Comparison of ENCODE assay signal across 14 mouse cellular contexts in genomic region chr13:98518341-98518740, GRCm38 (mm10). TPM values are rescaled to one million over a fixed set of nuclear protein-coding genes. Genes with fewer than 3 reads are reported as not detected.
DNase-seq lines count a peak whose midpoint lies in the region; ATAC-seq and TF ChIP-seq lines count a peak whose summit lies in the region.
"Had no signal": no experiment of that assay in that cellular context is flagged by ENCODE, and none has a peak within 500 bp of the region (broad histone marks: within the 10 kb centered on the region; RNA-seq: fewer than 3 reads in every experiment).

No protein-coding gene starts in this region.

- no peaks in the 10 kb centered on the region for H3K4me1 ChIP-seq in heart, postnatal 0 days (ENCODE audit: control insufficient read depth, insufficient read depth)
- H3K4me1 ChIP-seq in midbrain, embryonic 11.5 days (ENCODE audit: control insufficient read depth, insufficient read depth, low read length) = no peaks in the 10 kb centered on the region
- no peaks in the 10 kb centered on the region for H3K4me1 ChIP-seq in midbrain, postnatal 0 days (ENCODE audit: insufficient read depth, low read length)
- peaks cover 25% of the 10 kb centered on the region for H3K4me1 ChIP-seq in limb, embryonic 10.5 days
- H3K4me1 ChIP-seq in stomach, postnatal 0 days (replicated peaks; ENCODE audit: control insufficient read depth, insufficient read depth) = no peaks in the 10 kb centered on the region

- peaks cover 6% of the 10 kb centered on the region; the same call in 1 of the 2 replicates for H3K9me3 ChIP-seq in heart, postnatal 0 days (replicated peaks; ENCODE audit: control insufficient read depth, low read length)
- no peaks in the 10 kb centered on the region; the same call in 1 of the 2 replicates for H3K9me3 ChIP-seq in midbrain, embryonic 11.5 days (ENCODE audit: control insufficient read depth, low read length)
- H3K9me3 ChIP-seq in midbrain, postnatal 0 days (ENCODE audit: low read length) = no peaks in the 10 kb centered on the region
- no peaks in the 10 kb centered on the region for H3K9me3 ChIP-seq in limb, embryonic 10.5 days (replicated peaks)
- H3K9me3 ChIP-seq in stomach, postnatal 0 days (ENCODE audit: control insufficient read depth, low read length) = peaks cover 5% of the 10 kb centered on the region; the same call in 1 of the 2 replicates

- H3K27me3 ChIP-seq in heart, postnatal 0 days (ENCODE audit: control insufficient read depth, insufficient read depth, low read length) = peaks cover 3% of the 10 kb centered on the region; the same call in 1 of the 2 replicates
- no peaks in the 10 kb centered on the region; the same call in none of the 2 replicates for H3K27me3 ChIP-seq in midbrain, embryonic 11.5 days (ENCODE audit: control insufficient read depth, insufficient read depth, low read length)
- no peaks in the 10 kb centered on the region for H3K27me3 ChIP-seq in midbrain, postnatal 0 days (ENCODE audit: insufficient read depth, low read length)
- peaks cover 26% of the 10 kb centered on the region; the same call in 1 of the 2 replicates for H3K27me3 ChIP-seq in limb, embryonic 10.5 days (ENCODE audit: low read depth, poor library complexity, severe bottlenecking)
- no peaks in the 10 kb centered on the region for H3K27me3 ChIP-seq in stomach, postnatal 0 days (ENCODE audit: control insufficient read depth, insufficient read depth, low read length)

- peak overlapping the region; percentile 2; the same call in 1 of the 2 replicates for H3K4me3 ChIP-seq in heart, postnatal 0 days (ENCODE audit: low read depth, low read length)
- H3K4me3 ChIP-seq in midbrain, embryonic 11.5 days (ENCODE audit: low read depth, low read length) = no peak overlapping the region
- H3K4me3 ChIP-seq in midbrain, postnatal 0 days (ENCODE audit: low read depth, low read length) = no peak overlapping the region
- H3K4me3 ChIP-seq in limb, embryonic 10.5 days = peak overlapping the region; percentile 10; the same call in 1 of the 2 replicates
- no peak overlapping the region for H3K4me3 ChIP-seq in stomach, postnatal 0 days (ENCODE audit: low read depth, low read length)
- H3K4me3 ChIP-seq: erythroblast, embryonic 14.5 days; midbrain, embryonic 13.5 days had no signal

- no peak for TF ChIP-seq CTCF in heart, postnatal 0 days (IDR thresholded peaks at IDR 0.05; ENCODE audit: low read depth)
- no peak for TF ChIP-seq CTCF in midbrain, postnatal 0 days (IDR thresholded peaks at IDR 0.05)
- TF ChIP-seq CTCF in stomach, postnatal 0 days (IDR thresholded peaks at IDR 0.05; ENCODE audit: low read depth) = no peak

- no peak for ATAC-seq in heart, postnatal 0 days (ENCODE audit: insufficient read depth, low read depth)
- no peak for ATAC-seq in midbrain, embryonic 11.5 days (ENCODE audit: low FRiP score)
- ATAC-seq in midbrain, postnatal 0 days (ENCODE audit: low FRiP score) = no peak
- 0 out of 2 replicates have a peak, but pooled peaks have one; percentile 47 for ATAC-seq in stomach, postnatal 0 days (ENCODE audit: low FRiP score, low TSS enrichment)
- ATAC-seq: activated CD4-positive, CD25-positive, alpha-beta regulatory T cell, adult 4 months; midbrain, embryonic 13.5 days had no signal

- H3K4me2 ChIP-seq in heart, postnatal 0 days (ENCODE audit: low read depth, low read length) = no peak overlapping the region
- H3K4me2 ChIP-seq in midbrain, embryonic 11.5 days = no peak overlapping the region
- no peak overlapping the region for H3K4me2 ChIP-seq in midbrain, postnatal 0 days (ENCODE audit: low read depth, low read length, poor library complexity, severe bottlenecking)
- H3K4me2 ChIP-seq in stomach, postnatal 0 days (replicated peaks; ENCODE audit: low read depth) = no peak overlapping the region
- H3K4me2 ChIP-seq: midbrain, embryonic 13.5 days had no signal

- H3K9ac ChIP-seq in heart, postnatal 0 days (replicated peaks; ENCODE audit: low read depth, low read length) = no peak overlapping the region
- no peak overlapping the region for H3K9ac ChIP-seq in midbrain, embryonic 11.5 days (ENCODE audit: low read length)
- H3K9ac ChIP-seq in midbrain, postnatal 0 days (replicated peaks; ENCODE audit: low read length, poor library complexity, severe bottlenecking) = no peak overlapping the region
- H3K9ac ChIP-seq in stomach, postnatal 0 days (ENCODE audit: low read length) = no peak overlapping the region
- H3K9ac ChIP-seq: liver, embryonic 14.5 days; midbrain, embryonic 13.5 days had no signal

- TF ChIP-seq EP300 in heart, postnatal 0 days (IDR thresholded peaks at IDR 0.05; ENCODE audit: low read depth) = no peak
- no peak for TF ChIP-seq EP300 in stomach, postnatal 0 days (optimal IDR thresholded peaks at IDR 0.05)

- no peak for DNase-seq in heart, postnatal 0 days (ENCODE audit: low spot score)
- no peak for DNase-seq in heart, postnatal 25 days (ENCODE audit: low spot score)
- peak; percentile 81 for DNase-seq in midbrain, embryonic 11.5 days (ENCODE audit: low spot score, missing footprints)
- no peak for DNase-seq in midbrain, postnatal 0 days (ENCODE audit: low spot score)
- DNase-seq in limb, embryonic 10.5 days (ENCODE audit: low spot score) = no peak
- no peak for DNase-seq in stomach, postnatal 0 days (ENCODE audit: low spot score)
- DNase-seq in c-Kit-positive CD71-positive TER-119-positive erythroid progenitor cells, embryonic 14.5 days (ENCODE audit: low spot score) = no peak
- DNase-seq in adrenal gland, postnatal 36 days = no peak
- DNase-seq: cerebellum, adult 11 months had no signal

- 27% methylated on average over 11 of the region's 11 CpGs for WGBS in heart, postnatal 0 days
- 35% methylated on average over 11 of the region's 11 CpGs for WGBS in midbrain, embryonic 11.5 days
- 44% methylated on average over 11 of the region's 11 CpGs for WGBS in midbrain, postnatal 0 days
- WGBS in limb, embryonic 10.5 days = 12% methylated on average over 11 of the region's 11 CpGs
- 33% methylated on average over 11 of the region's 11 CpGs for WGBS in stomach, postnatal 0 days

- intact Hi-C loops in heart, postnatal 25 days (cut with DNase I) = no loop called here

- H3K36me3 ChIP-seq in heart, postnatal 0 days (replicated peaks; ENCODE audit: control insufficient read depth, insufficient read depth, low read length) = no peaks in the 10 kb centered on the region
- H3K36me3 ChIP-seq in midbrain, embryonic 11.5 days (ENCODE audit: control insufficient read depth, insufficient read depth, low read length) = no peaks in the 10 kb centered on the region
- no peaks in the 10 kb centered on the region for H3K36me3 ChIP-seq in midbrain, postnatal 0 days (ENCODE audit: insufficient read depth, low read length)
- no peaks in the 10 kb centered on the region for H3K36me3 ChIP-seq in limb, embryonic 10.5 days
- H3K36me3 ChIP-seq in stomach, postnatal 0 days (ENCODE audit: control insufficient read depth, insufficient read depth, low read length) = no peaks in the 10 kb centered on the region
- H3K36me3 ChIP-seq: midbrain, embryonic 13.5 days had no signal

- no peak overlapping the region for H3K27ac ChIP-seq in heart, postnatal 0 days (ENCODE audit: low read depth)
- no peak overlapping the region for H3K27ac ChIP-seq in midbrain, embryonic 11.5 days (ENCODE audit: low read depth, low read length)
- H3K27ac ChIP-seq in midbrain, postnatal 0 days (ENCODE audit: low read depth, low read length) = no peak overlapping the region
- peak overlapping the region; percentile 51; the same call in 1 of the 2 replicates for H3K27ac ChIP-seq in limb, embryonic 10.5 days
- H3K27ac ChIP-seq in stomach, postnatal 0 days (replicated peaks) = no peak overlapping the region
- H3K27ac ChIP-seq: liver, embryonic 14.5 days; midbrain, embryonic 13.5 days had no signal

RNA-seq across cellular contexts. Expression of gene Gm10320, which starts 26.5 kb away (rescaled TPM):
- 13.1 TPM in 1 of 2 replicates, not detected in the other for total RNA-seq in heart, postnatal 0 days (2014; rRNA removed; ENCODE audit: low replicate concordance)
- polyA plus RNA-seq in heart, postnatal 0 days (2015; fragmentation: Nextera tagmentation; extraction: Ambion mirVana) = 0.27 and 0.66 TPM in 2 replicates
- not detected for total RNA-seq in heart, postnatal 25 days (2021)
- 0.88 and 1.0 TPM in 2 replicates for polyA plus RNA-seq in midbrain, embryonic 11.5 days (2014; fragmentation: Nextera tagmentation; extraction: Ambion mirVana)
- total RNA-seq in midbrain, postnatal 0 days (2014; rRNA removed) = not detected in 2 replicates
- polyA plus RNA-seq in midbrain, postnatal 0 days (2015; fragmentation: Nextera tagmentation; extraction: Ambion mirVana) = 0.43 and 1.2 TPM in 2 replicates
- 0.70 and 1.5 TPM in 2 replicates for polyA plus RNA-seq in limb, embryonic 10.5 days (2016; fragmentation: Nextera tagmentation; extraction: Ambion mirVana)
- 1.5 and 2.3 TPM in 2 replicates for polyA plus RNA-seq in stomach, postnatal 0 days (2015; fragmentation: Nextera tagmentation; extraction: Ambion mirVana)
- total RNA-seq in adrenal gland, postnatal 36 days (2021) = under 1 TPM in 1 of 2 experiments, not detected in 1; 0.79 TPM
- total RNA-seq: layer of hippocampus, postnatal 10 days had no signal

Comparison
In these comparisons a context has a peak if more than half of its experiments do, and no peak if none do; other contexts are left out.
1. H3K4me3 ChIP-seq: peak in heart, postnatal 0 days (single experiment) and limb, embryonic 10.5 days (single experiment); none in midbrain, embryonic 11.5 days (single experiment), midbrain, postnatal 0 days (single experiment) and stomach, postnatal 0 days (single experiment).